Mouse (Mus musculus): ENCODE measurements around the gene Cldn13.

GRCm38 (mm10) chr5:134963546-134963945 is 48.2 kb upstream of the Cldn13 start:
- TF ChIP-seq CTCF (IDR thresholded peaks at IDR 0.05; ENCODE audit: borderline replicate concordance, insufficient read depth, low read depth, low read length) (no peak), POLR2A (IDR thresholded peaks at IDR 0.05; ENCODE audit: borderline replicate concordance, insufficient read depth, low read length) (no peak)
